ENCODE assay signal across 1 mouse cellular context in genomic region chr19:34043008-34043407, GRCm38 (mm10).
TF ChIP-seq lines count a peak whose summit lies in the region.

No protein-coding gene starts in this region.

TF ChIP-seq in CH12.LX, 34 proteins besides CTCF, POLR2A, EP300 and RAD21 (continued from another document):
- TF ChIP-seq NELFE (IDR thresholded peaks at IDR 0.05; ENCODE audit: low read depth, low read length) = no peak
- no peak for TF ChIP-seq PAX5 (IDR thresholded peaks at IDR 0.05; ENCODE audit: low read length)
- TF ChIP-seq HCFC1 (IDR thresholded peaks at IDR 0.05; ENCODE audit: low read depth, low read length) = no peak
- TF ChIP-seq MAX (IDR thresholded peaks at IDR 0.05; ENCODE audit: low read length) = peak; percentile 88
- TF ChIP-seq ZNF384 (IDR thresholded peaks at IDR 0.05; ENCODE audit: low read depth, low read length) = no peak
- TF ChIP-seq CHD1 (IDR thresholded peaks at IDR 0.05; ENCODE audit: low read depth, low read length) = no peak
- no peak for TF ChIP-seq ZMIZ1 (IDR thresholded peaks at IDR 0.05; ENCODE audit: low read depth, low read length)
- TF ChIP-seq SIN3A (IDR thresholded peaks at IDR 0.05; ENCODE audit: low read length) = no peak
- TF ChIP-seq ETS1 (conservative IDR thresholded peaks at IDR 0.05; ENCODE audit: low read depth, low read length) = peak; percentile 55
- peak; percentile 74; the same call in 1 of the 2 replicates for TF ChIP-seq MAFK (IDR thresholded peaks at IDR 0.05; ENCODE audit: insufficient replicate concordance, low read length)
- TF ChIP-seq TCF12 (IDR thresholded peaks at IDR 0.05; ENCODE audit: low read depth, low read length) = no peak
- TF ChIP-seq CHD2 (IDR thresholded peaks at IDR 0.05; ENCODE audit: low read length) = peak; percentile 52; the same call in 1 of the 2 replicates
- no peak for TF ChIP-seq IRF4 (IDR thresholded peaks at IDR 0.05; ENCODE audit: low read depth, low read length)
- no peak for TF ChIP-seq JUND (conservative IDR thresholded peaks at IDR 0.05; ENCODE audit: low read depth, low read length)
- TF ChIP-seq NRF1 (IDR thresholded peaks at IDR 0.05; ENCODE audit: low read depth, low read length) = no peak
- no peak for TF ChIP-seq MEF2A (IDR thresholded peaks at IDR 0.05; ENCODE audit: borderline replicate concordance, low read depth, low read length)
- no peak for TF ChIP-seq TBP (conservative IDR thresholded peaks at IDR 0.05; ENCODE audit: low read depth, low read length)
- TF ChIP-seq USF1 (IDR thresholded peaks at IDR 0.05; ENCODE audit: low read depth, low read length) = no peak
- peak; percentile 92 for TF ChIP-seq MYC (IDR thresholded peaks at IDR 0.05; ENCODE audit: low read depth, low read length)
- TF ChIP-seq ZKSCAN1 (IDR thresholded peaks at IDR 0.05; ENCODE audit: borderline replicate concordance, low read depth, low read length) = no peak
- no peak for TF ChIP-seq KAT2A (IDR thresholded peaks at IDR 0.05; ENCODE audit: insufficient replicate concordance, low read length)
- no peak for TF ChIP-seq UBTF (IDR thresholded peaks at IDR 0.05; ENCODE audit: low read depth, low read length)
- no peak for TF ChIP-seq GABPA (IDR thresholded peaks at IDR 0.05; ENCODE audit: insufficient replicate concordance, low read depth, low read length)
- TF ChIP-seq ZC3H11A (IDR thresholded peaks at IDR 0.05; ENCODE audit: low read depth, low read length) = no peak
- TF ChIP-seq ELF1 (IDR thresholded peaks at IDR 0.05; ENCODE audit: low read depth, low read length) = no peak
- TF ChIP-seq POLR2AphosphoS2 (IDR thresholded peaks at IDR 0.05; ENCODE audit: low read depth, low read length) = no peak
- TF ChIP-seq E2F4 (IDR thresholded peaks at IDR 0.05; ENCODE audit: insufficient replicate concordance, low read depth, low read length) = no peak
- TF ChIP-seq MAZ (IDR thresholded peaks at IDR 0.05; ENCODE audit: low read depth, low read length) = no peak
- TF ChIP-seq BHLHE40 (IDR thresholded peaks at IDR 0.05; ENCODE audit: low read depth, low read length) = no peak
- TF ChIP-seq SMC3 (IDR thresholded peaks at IDR 0.05; ENCODE audit: low read depth, low read length) = no peak
